Mouse (Mus musculus) layer of hippocampus, adult 8-10 months (tissue): Measurements from ENCODE around the gene Myom1. TPM values are rescaled to one million over a fixed set of nuclear protein-coding genes. Genes with fewer than 3 reads are reported as not detected.

Experiments
- total RNA-seq, 4 experiments: library from RNA; stranded (reverse); gene quantifications; 2 replicates each; pipeline ENCODE4 v1.2.4; 2022

Myom1 gene
- total RNA-seq, 4 experiments from 2014 or later, result 2.3 to 4.2 (median 3.0) TPM

Other genes starting within 250 kb of the Myom1 start
- 1 to 10 TPM; 1.8 to 9.1 (median 5.3) TPM for gene Tgif1, start 149.1 kb upstream of the Myom1 start, total RNA-seq
- 10 to 100 TPM; 37.7 to 54.5 (median 41.8) TPM for gene Myl12a, start 245 bp downstream of the Myom1 start, total RNA-seq
- 100 to 1,000 TPM in 2 of 4 experiments, 10 to 100 TPM in 2; 87.1 to 123 (median 105) TPM for gene Lpin2, start 179.9 kb downstream of the Myom1 start, total RNA-seq